Mouse (Mus musculus) hindbrain, embryonic 13.5 days (tissue): ENCODE measurements around the gene Rnf26. TPM values are rescaled to one million over a fixed set of nuclear protein-coding genes. Genes with fewer than 3 reads are reported as not detected.
A peak's percentile ranks its signal among the peaks of the same experiment; 100 is the strongest.

ENCODE experiments used
- ATAC-seq: fragments of 200-750 bp; cut with Nextera tagmentation; 2 replicates; pipeline ENCODE4 v1.8.0; 2017; ENCODE audit warnings: moderate TSS enrichment; ENCODE audit not compliant: low FRiP score
- H3K27ac ChIP-seq: fragments of 300-500 bp; sonication (generic); 2 replicates; pipeline ENCODE4 v1.5.1; 2015; ENCODE audit warnings: inconsistent platforms, mild to moderate bottlenecking, moderate library complexity
- H3K27me3 ChIP-seq: fragments of 300-500 bp; sonication (generic); 2 replicates; pipeline ENCODE4 v1.6.1; 2015; ENCODE audit warnings: mild to moderate bottlenecking, inconsistent platforms
- H3K36me3 ChIP-seq: fragments of 300-500 bp; sonication (generic); 2 replicates; pipeline ENCODE4 v1.6.1; 2015; ENCODE audit warnings: mild to moderate bottlenecking, inconsistent platforms
- H3K4me1 ChIP-seq: fragments of 300-500 bp; sonication (generic); replicated peaks from 2 replicates; pipeline ENCODE4 v1.6.1; 2015; ENCODE audit warnings: inconsistent platforms
- H3K4me2 ChIP-seq: fragments of 300-500 bp; sonication (generic); 2 replicates; pipeline ENCODE4 v1.6.1; 2015; ENCODE audit warnings: inconsistent platforms, mild to moderate bottlenecking, moderate library complexity
- H3K4me3 ChIP-seq: fragments of 300-500 bp; sonication (generic); 2 replicates; pipeline ENCODE4 v1.5.1; 2015; ENCODE audit warnings: mild to moderate bottlenecking, inconsistent platforms
- H3K9ac ChIP-seq: fragments of 300-500 bp; sonication (generic); 2 replicates; pipeline ENCODE4 v1.6.1; 2015; ENCODE audit warnings: mild to moderate bottlenecking, inconsistent platforms
- H3K9me3 ChIP-seq: fragments of 300-500 bp; sonication (generic); 2 replicates; pipeline ENCODE4 v1.6.1; 2016; ENCODE audit warnings: inconsistent platforms
- whole genome bisulfite sequencing: fragments of 180-500 bp; shearing (Covaris S2); methylation state at CpG from one replicate; pipeline ENCODE4 v1.1.7; 2015; 5-methylcytosine and 5-hydroxymethylcytosine counted together
- polyA plus RNA-seq: library from polyadenylated mRNA; unstranded; fragments of >200 nt; fragmentation: Nextera tagmentation; extraction: Ambion mirVana; gene quantifications from 2 replicates; pipeline ENCODE4 v1.2.1, GENCODE M21; 2015

Rnf26 gene
- polyA plus RNA-seq, 1 experiment from 2014 or later, result 27.9 TPM

DNA sequence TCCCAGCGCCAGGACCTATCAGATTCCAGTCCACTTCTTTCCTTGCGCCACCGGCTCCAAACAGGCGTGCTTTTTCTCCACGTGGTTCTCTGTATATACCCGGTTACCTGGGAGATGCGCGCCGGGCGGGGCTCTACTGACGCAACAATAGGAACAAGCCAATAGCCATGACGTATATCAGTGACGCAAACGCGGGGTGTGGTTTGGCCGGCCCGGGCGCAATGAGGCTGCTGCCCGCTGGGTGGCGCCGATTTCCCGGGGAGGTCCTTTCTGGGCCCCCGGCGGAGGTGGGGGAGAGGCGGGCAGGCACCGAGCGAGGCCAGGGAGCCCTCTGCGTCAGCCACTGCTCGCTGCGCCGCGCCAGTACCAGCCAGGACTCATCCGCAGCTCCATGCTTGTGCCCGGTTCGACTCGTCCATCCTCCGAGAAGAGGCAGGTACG is 46.5 kb downstream of the Rnf26 start, which contains the start of gene Usp2:
Gene Usp2 (plus strand): TSS at position 237 of the 441 bp plus-strand sequence.
- Histone ChIP-seq H3K4me2 (peak within 1 kb of the TSS; percentile 84), H3K4me3 (peak within 1 kb of the TSS; percentile 47), H3K27ac (no peak within 1 kb of the TSS), H3K4me1 (peaks cover 24% of the 10 kb centered on the region), H3K9me3 (no peaks in the 10 kb centered on the region), H3K36me3 (no peaks in the 10 kb centered on the region), H3K9ac (peak within 1 kb of the TSS; percentile 74), H3K27me3 (0 out of 2 replicates have a peak, but pooled peaks cover 7% of the 10 kb centered on the region)
- peak; percentile 98 for ATAC-seq
- under 1% methylated on average over 37 of the region's 38 CpGs for WGBS

DNA sequence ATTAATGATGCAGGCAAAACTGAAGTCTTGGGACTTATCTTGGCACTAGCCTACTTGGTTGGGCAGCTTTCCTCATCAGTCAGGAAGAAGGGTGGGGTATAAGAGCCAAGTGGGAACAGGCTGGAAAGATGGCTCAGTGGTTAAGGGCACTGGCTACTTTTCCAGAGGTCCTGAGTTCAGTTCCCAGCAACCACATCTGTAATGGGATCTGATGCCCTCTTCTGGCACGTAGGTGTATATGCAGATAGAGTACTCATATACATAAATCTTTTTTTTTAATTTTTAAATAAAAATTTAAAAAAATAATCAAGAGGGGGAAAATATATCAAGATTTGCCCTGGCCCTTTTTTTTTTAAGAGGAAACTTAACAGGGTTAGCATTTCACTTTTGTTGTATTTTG is 48.1 kb downstream of the Rnf26 start:
- H3K27ac ChIP-seq, result no peak overlapping the region
- WGBS, result 42% methylated on average over 1 of the region's 1 CpGs
- no peak overlapping the region for H3K4me3 ChIP-seq
- H3K9ac ChIP-seq, result no peak overlapping the region
- no peak overlapping the region for H3K4me2 ChIP-seq
- ATAC-seq, result no peak
- H3K36me3 ChIP-seq, result no peaks in the 10 kb centered on the region
- H3K4me1 ChIP-seq, result peaks cover 10% of the 10 kb centered on the region
- H3K9me3 ChIP-seq, result no peaks in the 10 kb centered on the region
- H3K27me3 ChIP-seq, result 0 out of 2 replicates have a peak, but pooled peaks cover 9% of the 10 kb centered on the region

DNA sequence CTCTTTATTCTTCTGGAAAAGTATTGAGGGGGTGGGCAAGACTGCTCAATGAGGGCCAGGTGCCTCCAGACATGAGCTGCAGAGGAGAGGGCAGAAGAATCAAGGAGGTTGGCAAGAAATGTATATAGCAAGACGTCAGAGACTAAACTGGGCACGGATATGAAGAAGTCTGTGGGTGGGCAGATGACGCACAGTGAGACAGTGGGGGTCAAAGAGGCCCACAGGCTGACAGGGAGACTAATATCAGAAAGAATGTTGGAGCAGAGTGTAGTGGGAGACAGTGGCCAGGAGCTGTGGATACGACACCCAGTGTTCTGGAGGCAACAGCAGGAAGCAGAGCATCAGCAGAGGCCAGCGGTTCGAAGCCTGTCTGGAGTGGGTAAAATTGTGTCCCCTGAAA is 54.7 kb downstream of the Rnf26 start:
- Histone ChIP-seq H3K4me1 (no peaks in the 10 kb centered on the region), H3K36me3 (no peaks in the 10 kb centered on the region), H3K27ac (no peak overlapping the region), H3K9ac (no peak overlapping the region), H3K4me3 (no peak overlapping the region), H3K27me3 (0 out of 2 replicates have a peak, but pooled peaks cover 13% of the 10 kb centered on the region), H3K9me3 (no peaks in the 10 kb centered on the region), H3K4me2 (no peak overlapping the region)
- WGBS, result 84% methylated on average over 6 of the region's 6 CpGs
- ATAC-seq, result no peak

DNA sequence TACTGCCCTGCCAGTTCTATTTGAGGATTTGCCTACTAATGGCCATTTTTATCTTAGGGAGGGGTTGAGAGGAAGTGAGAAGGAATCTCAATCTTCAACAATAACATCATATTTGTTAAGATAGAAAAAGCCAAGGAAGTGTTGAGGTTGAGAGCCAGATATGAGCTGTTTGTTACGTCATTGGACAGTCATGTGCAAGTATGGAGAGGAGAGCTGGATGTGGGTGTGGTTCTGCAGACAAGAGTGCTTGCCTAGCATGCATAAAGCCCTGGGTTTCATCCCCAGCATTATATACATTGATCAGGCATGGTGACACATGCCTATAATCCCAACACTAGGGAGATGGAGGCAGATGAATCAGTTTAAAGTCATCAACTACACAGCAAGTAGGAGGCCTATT is 59.4 kb downstream of the Rnf26 start:
- no peak overlapping the region for H3K27ac ChIP-seq
- no peaks in the 10 kb centered on the region for H3K9me3 ChIP-seq
- no peak overlapping the region for H3K9ac ChIP-seq
- 0 out of 2 replicates have a peak, but pooled peaks cover 4% of the 10 kb centered on the region for H3K27me3 ChIP-seq
- H3K4me2 ChIP-seq, result no peak overlapping the region
- WGBS, result 77% methylated on average over 1 of the region's 1 CpGs
- H3K36me3 ChIP-seq, result no peaks in the 10 kb centered on the region
- no peak overlapping the region for H3K4me3 ChIP-seq
- no peak for ATAC-seq
- no peaks in the 10 kb centered on the region for H3K4me1 ChIP-seq

DNA sequence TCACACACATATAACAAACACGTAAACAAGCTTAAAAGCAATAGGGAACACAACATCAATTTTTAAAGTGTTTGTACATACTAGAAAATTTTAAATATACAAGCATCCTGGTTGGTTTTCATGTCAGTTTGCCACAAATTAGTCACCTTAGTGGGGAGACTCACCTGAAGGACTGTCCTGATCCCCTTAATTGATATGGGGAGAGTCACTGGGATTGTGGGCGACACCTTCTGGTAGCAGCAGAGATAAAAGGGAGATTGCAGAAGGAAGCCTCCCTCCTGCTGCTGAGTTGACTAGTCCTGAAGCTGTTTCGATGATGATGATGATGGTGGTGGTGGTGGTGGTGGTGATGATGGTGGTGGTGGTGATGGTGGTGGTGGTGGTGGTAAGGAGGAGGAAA is 60.5 kb downstream of the Rnf26 start:
- Histone ChIP-seq H3K27me3 (0 out of 2 replicates have a peak, but pooled peaks cover 4% of the 10 kb centered on the region), H3K4me2 (no peak overlapping the region), H3K36me3 (no peaks in the 10 kb centered on the region), H3K4me1 (no peaks in the 10 kb centered on the region), H3K9ac (no peak overlapping the region), H3K4me3 (no peak overlapping the region), H3K9me3 (no peaks in the 10 kb centered on the region), H3K27ac (no peak overlapping the region)
- ATAC-seq, result no peak
- 70% methylated on average over 3 of the region's 3 CpGs for WGBS

DNA sequence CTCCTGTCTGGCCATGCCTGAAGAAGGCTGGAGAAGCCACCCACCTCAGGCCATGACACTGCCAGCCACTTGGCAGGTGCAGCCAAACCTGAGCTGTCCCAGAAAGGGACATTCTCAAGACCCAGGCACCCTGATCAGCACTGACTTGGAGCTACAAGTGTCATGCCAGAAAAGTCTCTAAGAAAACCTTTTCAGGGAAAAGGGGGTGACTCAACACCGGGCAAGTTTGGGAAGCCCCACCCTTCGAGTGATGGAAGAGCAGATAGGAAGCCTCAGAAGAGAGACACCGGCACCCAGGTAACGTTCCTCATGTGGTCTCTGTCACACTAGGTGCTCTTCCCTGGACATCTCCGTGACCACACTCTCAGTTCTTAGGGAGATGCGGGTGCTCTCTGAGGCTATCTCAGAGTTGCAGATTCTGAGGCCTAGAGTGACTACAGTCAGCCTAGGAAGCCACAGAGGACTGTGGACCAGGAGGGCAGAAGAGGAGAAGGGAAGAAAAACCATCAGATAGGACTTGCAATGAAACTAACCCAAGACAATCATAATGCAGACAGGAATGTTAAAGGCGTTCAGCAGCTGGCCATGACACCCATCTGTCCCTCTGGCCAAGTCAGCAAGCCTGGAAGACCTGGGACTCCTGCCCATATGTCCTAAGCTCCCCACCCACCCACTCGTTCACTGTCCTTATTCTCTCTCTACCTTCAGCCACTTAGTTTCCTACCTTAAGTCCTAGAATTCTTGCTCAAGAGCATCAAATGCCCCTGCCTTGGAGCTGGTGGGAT is 63.7 kb downstream of the Rnf26 start:
- H3K4me3 ChIP-seq, result no peak overlapping the region
- H3K36me3 ChIP-seq, result no peaks in the 10 kb centered on the region
- ATAC-seq, result no peak
- no peak overlapping the region for H3K4me2 ChIP-seq
- WGBS, result 90% methylated on average over 8 of the region's 8 CpGs
- H3K4me1 ChIP-seq, result no peaks in the 10 kb centered on the region
- peaks cover 20% of the 10 kb centered on the region for H3K27me3 ChIP-seq
- H3K27ac ChIP-seq, result no peak overlapping the region
- H3K9ac ChIP-seq, result no peak overlapping the region
- no peaks in the 10 kb centered on the region for H3K9me3 ChIP-seq

DNA sequence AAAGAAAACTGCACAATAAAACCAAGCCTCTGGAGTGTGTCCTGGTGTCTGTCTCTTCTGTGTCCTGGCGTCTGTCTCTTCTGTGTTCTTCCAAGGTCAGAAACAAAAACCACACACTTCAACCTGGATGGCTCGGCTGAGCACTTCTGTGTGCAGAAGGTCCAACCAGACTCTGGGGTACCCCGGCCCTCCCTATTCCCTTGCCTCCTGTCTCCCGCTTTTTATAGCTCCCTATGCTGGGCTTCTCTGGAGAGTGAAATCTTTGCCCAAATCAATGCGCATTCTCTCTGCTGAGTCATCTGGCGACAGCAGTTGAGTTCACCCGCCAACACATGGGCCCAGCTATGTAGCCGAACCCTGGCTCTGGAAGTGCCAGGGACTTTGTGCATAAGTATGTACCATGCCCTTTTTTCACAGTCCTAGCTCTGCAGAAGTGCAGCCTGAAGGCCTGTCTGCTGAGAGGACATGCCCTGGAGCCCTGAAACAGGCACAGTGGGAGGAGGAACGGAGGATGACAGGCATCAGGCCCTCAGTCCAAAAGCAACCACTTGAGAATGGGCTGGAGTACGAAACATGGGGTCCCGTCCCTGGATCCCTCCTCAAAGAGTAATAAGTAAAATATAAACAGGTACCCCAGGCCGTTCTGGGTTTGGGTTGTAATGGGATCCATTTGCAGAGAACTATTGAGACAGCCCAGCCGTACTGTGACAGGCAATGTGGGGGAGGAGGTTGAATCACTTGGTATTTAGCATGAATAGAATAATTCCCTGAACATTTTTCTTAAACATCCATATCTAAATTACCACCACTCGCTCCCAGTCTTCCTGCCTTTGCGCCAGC is 64.6 kb downstream of the Rnf26 start:
- H3K27ac ChIP-seq, result no peak overlapping the region
- H3K9me3 ChIP-seq, result no peaks in the 10 kb centered on the region
- no peaks in the 10 kb centered on the region for H3K36me3 ChIP-seq
- peaks cover 7% of the 10 kb centered on the region for H3K4me1 ChIP-seq
- ATAC-seq, result no peak
- H3K4me2 ChIP-seq, result no peak overlapping the region
- H3K27me3 ChIP-seq, result peaks cover 28% of the 10 kb centered on the region
- no peak overlapping the region for H3K9ac ChIP-seq
- H3K4me3 ChIP-seq, result no peak overlapping the region
- 77% methylated on average over 15 of the region's 15 CpGs for WGBS

DNA sequence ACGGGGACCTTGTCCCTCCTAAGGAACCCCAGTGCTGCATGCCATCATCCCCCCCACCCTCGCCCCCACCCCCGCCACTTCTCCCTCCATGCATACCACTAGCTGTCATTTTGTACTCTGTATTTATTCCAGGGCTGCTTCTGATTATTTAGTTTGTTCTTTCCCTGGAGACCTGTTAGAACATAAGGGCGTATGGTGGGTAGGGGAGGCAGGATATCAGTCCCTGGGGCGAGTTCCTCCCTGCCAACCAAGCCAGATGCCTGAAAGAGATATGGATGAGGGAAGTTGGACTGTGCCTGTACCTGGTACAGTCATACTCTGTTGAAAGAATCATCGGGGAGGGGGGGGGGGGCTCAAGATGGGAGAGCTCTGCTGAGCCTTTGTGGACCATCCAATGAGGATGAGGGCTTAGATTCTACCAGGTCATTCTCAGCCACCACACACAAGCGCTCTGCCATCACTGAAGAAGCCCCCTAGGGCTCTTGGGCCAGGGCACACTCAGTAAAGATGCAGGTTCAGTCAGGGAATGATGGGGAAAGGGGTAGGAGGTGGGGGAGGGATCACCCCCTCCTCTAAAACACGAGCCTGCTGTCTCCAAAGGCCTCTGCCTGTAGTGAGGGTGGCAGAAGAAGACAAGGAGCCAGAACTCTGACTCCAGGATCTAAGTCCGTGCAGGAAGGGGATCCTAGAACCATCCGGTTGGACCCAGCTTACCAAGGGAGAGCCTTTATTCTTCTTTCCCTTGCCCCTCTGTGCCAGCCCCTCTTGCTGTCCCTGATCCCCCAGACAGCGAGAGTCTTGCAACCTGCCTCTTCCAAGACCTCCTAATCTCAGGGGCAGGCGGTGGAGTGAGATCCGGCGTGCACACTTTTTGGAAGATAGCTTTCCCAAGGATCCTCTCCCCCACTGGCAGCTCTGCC is 65.5 kb downstream of the Rnf26 start:
- WGBS, result 81% methylated on average over 14 of the region's 14 CpGs
- Histone ChIP-seq H3K9ac (no peak overlapping the region), H3K27me3 (peaks cover 37% of the 10 kb centered on the region), H3K27ac (no peak overlapping the region), H3K36me3 (no peaks in the 10 kb centered on the region), H3K9me3 (no peaks in the 10 kb centered on the region), H3K4me3 (no peak overlapping the region), H3K4me2 (no peak overlapping the region), H3K4me1 (peaks cover 16% of the 10 kb centered on the region)
- ATAC-seq, result no peak

DNA sequence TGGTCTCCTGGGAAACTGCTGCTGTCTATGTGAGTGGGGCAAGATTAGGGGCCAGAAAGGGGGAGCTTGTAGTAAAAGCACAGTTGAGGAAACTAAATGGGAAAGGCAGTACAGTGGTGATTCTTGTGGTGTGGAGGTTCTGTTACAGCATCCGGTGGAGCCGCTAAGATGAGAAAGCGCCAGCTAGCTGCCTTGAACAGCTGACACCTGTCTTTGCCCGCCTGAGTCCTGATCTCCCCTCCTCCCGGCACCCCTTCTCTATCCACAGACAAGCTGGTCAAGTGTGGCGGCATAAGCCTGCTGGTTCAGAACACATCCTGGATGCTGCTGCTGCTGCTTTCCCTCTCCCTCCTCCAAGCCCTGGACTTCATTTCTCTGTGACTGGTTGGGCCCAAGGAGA is 66.2 kb downstream of the Rnf26 start:
- 81% methylated on average over 6 of the region's 6 CpGs for WGBS

DNA sequence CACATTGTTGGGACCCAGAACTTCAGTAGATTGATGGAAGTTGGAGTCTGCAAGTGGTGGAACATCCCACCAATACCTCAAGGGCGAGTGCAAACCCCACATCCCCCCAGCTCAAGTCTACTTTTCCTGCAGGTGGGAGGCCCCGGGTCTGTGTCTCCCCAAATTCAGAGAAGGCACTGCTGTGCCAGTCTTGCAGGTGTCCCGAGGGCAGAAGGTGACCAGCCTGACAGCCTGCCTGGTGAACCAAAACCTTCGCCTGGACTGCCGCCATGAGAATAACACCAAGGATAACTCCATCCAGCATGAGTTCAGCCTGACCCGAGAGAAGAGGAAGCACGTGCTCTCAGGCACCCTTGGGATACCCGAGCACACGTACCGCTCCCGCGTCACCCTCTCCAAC is 66.9 kb downstream of the Rnf26 start:
- Histone ChIP-seq H3K9ac (no peak overlapping the region), H3K4me3 (no peak overlapping the region), H3K4me2 (no peak overlapping the region), H3K4me1 (peaks cover 19% of the 10 kb centered on the region), H3K27me3 (peaks cover 48% of the 10 kb centered on the region), H3K9me3 (no peaks in the 10 kb centered on the region), H3K36me3 (no peaks in the 10 kb centered on the region), H3K27ac (no peak overlapping the region)
- WGBS, result 91% methylated on average over 12 of the region's 12 CpGs
- ATAC-seq, result no peak

More for the DNA sequence above, 66.2 kb downstream of the Rnf26 start:
- Histone ChIP-seq H3K27me3 (peaks cover 43% of the 10 kb centered on the region), H3K4me2 (no peak overlapping the region), H3K9me3 (no peaks in the 10 kb centered on the region), H3K27ac (no peak overlapping the region), H3K36me3 (no peaks in the 10 kb centered on the region), H3K4me3 (no peak overlapping the region), H3K4me1 (peaks cover 19% of the 10 kb centered on the region), H3K9ac (no peak overlapping the region)
- no peak for ATAC-seq

DNA sequence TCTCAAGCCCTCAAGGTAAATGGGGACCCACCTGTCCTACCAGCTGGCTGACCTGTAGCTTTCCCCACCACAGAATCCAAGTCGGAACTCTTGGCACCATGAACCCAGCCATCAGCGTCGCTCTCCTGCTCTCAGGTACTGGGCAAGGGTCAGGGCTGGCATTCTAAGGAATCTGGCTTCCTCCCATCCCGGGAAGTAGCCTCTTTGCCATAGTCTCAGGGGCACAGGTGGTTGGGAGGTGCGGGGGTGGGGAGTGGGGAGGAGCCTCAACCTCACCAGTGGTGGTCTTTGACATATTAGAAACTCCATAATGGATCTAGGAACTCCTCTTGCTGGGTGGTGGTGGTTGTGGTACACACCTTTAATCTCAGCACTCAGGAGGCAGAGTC is 67.4 kb downstream of the Rnf26 start:
- Histone ChIP-seq H3K9me3 (no peaks in the 10 kb centered on the region), H3K9ac (no peak overlapping the region), H3K27me3 (peaks cover 50% of the 10 kb centered on the region), H3K4me3 (no peak overlapping the region), H3K36me3 (no peaks in the 10 kb centered on the region), H3K4me1 (peaks cover 19% of the 10 kb centered on the region), H3K4me2 (no peak overlapping the region), H3K27ac (no peak overlapping the region)
- WGBS, result 95% methylated on average over 5 of the region's 5 CpGs
- ATAC-seq, result no peak
